ENCODE assay signal across 14 mouse cellular contexts in the genomic region with DNA sequence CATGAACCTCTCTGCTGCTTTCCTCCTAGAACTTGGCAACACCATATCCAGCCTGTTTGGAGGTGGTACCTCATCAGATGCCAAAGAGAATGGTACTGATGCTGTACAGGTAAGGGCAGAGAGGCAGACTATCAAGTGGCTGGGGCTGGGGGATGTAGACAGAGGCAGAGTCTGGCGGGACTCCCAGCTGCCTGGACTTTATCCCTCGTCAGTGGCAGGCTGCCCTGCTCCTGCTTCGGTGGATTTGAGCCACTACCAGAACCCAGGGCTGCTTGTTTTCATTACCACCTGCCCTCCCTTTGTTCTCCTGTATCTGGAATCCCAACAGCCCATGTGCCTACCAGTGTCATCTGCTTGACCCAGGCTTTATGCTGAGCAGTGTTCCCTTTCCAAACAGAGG.
"Had no signal": no experiment of that assay in that cellular context is flagged by ENCODE, and none has a peak within 500 bp of the region (broad histone marks: within the 10 kb centered on the region; RNA-seq: fewer than 3 reads in every experiment).

No protein-coding gene starts in this region.

- H3K9ac ChIP-seq: intestine, embryonic 15.5 days; limb, embryonic 15.5 days; liver, embryonic 14.5 days; midbrain, embryonic 12.5 days; neural tube, embryonic 13.5 days had no signal

- H3K4me2 ChIP-seq: intestine, embryonic 15.5 days; limb, embryonic 15.5 days; midbrain, embryonic 12.5 days; neural tube, embryonic 13.5 days had no signal

- H3K27ac ChIP-seq: intestine, embryonic 15.5 days; kidney, postnatal 0 days; layer of hippocampus, adult 2 months; limb, embryonic 15.5 days; liver, embryonic 14.5 days; midbrain, embryonic 12.5 days; neural tube, embryonic 13.5 days had no signal

- H3K9me3 ChIP-seq: intestine, embryonic 15.5 days; limb, embryonic 15.5 days; midbrain, embryonic 12.5 days; neural tube, embryonic 13.5 days had no signal

- ATAC-seq: intestine, embryonic 15.5 days; midbrain, embryonic 16.5 days had no signal

- H3K27me3 ChIP-seq: intestine, embryonic 15.5 days; limb, embryonic 15.5 days; midbrain, embryonic 12.5 days; neural tube, embryonic 13.5 days had no signal

- H3K4me3 ChIP-seq: intestine, embryonic 15.5 days; layer of hippocampus, adult 2 months; limb, embryonic 15.5 days; midbrain, embryonic 12.5 days; neural tube, embryonic 13.5 days had no signal

- DNase-seq: lung, adult 18-20 months; retina, postnatal 1 day; right cerebral cortex, postnatal 4 days; spleen, adult 18-20 months; thymus, adult 18-20 months; thymus, postnatal 14 days had no signal

- H3K4me1 ChIP-seq: intestine, embryonic 15.5 days; limb, embryonic 15.5 days; midbrain, embryonic 12.5 days; neural tube, embryonic 13.5 days had no signal
